Mouse (Mus musculus): ENCODE results near the gene Tgif2. TPM values are rescaled to one million over a fixed set of nuclear protein-coding genes. Genes with fewer than 3 reads are reported as not detected.
"Not testable (repeated sequence)": the region's sequence is repeated elsewhere in the genome, so short reads cannot be mapped to it uniquely, and the experiment has no call there.

The Tgif2 gene
- total RNA-seq, 2 experiments from 2014 or later = 0.68 to 0.89 TPM

GRCm38 (mm10) chr2:156884396-156885211, 44.8 kb downstream of the Tgif2 start:
- DNase-seq (ENCODE audit: extremely low spot score in 1 of 2, low spot score in 2 of 2) = no peak
- no peak for TF ChIP-seq CTCF (IDR thresholded peaks at IDR 0.05)
- intact Hi-C loops (cut with DNase I) = no loop called here
- Histone ChIP-seq H3K4me3 (no peak overlapping the region), H3K27ac (no peak overlapping the region)

GRCm38 (mm10) chr2:156885666-156886065, 45.9 kb downstream of the Tgif2 start:
- H3K27ac ChIP-seq; H3K4me3 ChIP-seq; intact Hi-C loops (cut with DNase I); DNase-seq (ENCODE audit: extremely low spot score in 1 of 2, low spot score in 2 of 2): not testable (repeated sequence)

GRCm38 (mm10) chr2:156886084-156886631, 46.4 kb downstream of the Tgif2 start:
- no peak overlapping the region for H3K27ac ChIP-seq
- no peak for TF ChIP-seq CTCF (IDR thresholded peaks at IDR 0.05)
- H3K4me3 ChIP-seq = no peak overlapping the region
- DNase-seq (ENCODE audit: extremely low spot score in 1 of 2, low spot score in 2 of 2) = no peak
- intact Hi-C loops (cut with DNase I) = no loop called here

- DNase-seq (ENCODE audit: extremely low spot score in 1 of 2, low spot score in 2 of 2) = no peak
- no peak for TF ChIP-seq CTCF (IDR thresholded peaks at IDR 0.05)
- no peak within 1 kb of the TSS for H3K4me3 ChIP-seq
- H3K27ac ChIP-seq = no peak within 1 kb of the TSS
- intact Hi-C loops (cut with DNase I) = no loop called here
Observed at GRCm38 (mm10) chr2:156887017-156887416, 47.2 kb downstream of the Tgif2 start, which contains the start of gene Sla2. TSS of gene Sla2 (minus strand) at chr2:156887192.

- H3K4me3 ChIP-seq = no peak overlapping the region
- DNase-seq (ENCODE audit: extremely low spot score in 1 of 2, low spot score in 2 of 2) = no peak
- no peak for TF ChIP-seq CTCF (IDR thresholded peaks at IDR 0.05)
- H3K27ac ChIP-seq = no peak overlapping the region
- intact Hi-C loops (cut with DNase I) = no loop called here
Observed at GRCm38 (mm10) chr2:156888490-156888889, 48.7 kb downstream of the Tgif2 start.

- intact Hi-C loops (cut with DNase I) = no loop called here
- DNase-seq (ENCODE audit: extremely low spot score in 1 of 2, low spot score in 2 of 2) = no peak
- Histone ChIP-seq H3K4me3 (no peak overlapping the region), H3K27ac (no peak overlapping the region)
- no peak for TF ChIP-seq CTCF (IDR thresholded peaks at IDR 0.05)
Observed at GRCm38 (mm10) chr2:156892240-156892639, 52.4 kb downstream of the Tgif2 start.

GRCm38 (mm10) chr2:156892821-156893220, 53.0 kb downstream of the Tgif2 start:
- intact Hi-C loops (cut with DNase I) = no loop called here
- no peak overlapping the region for H3K27ac ChIP-seq
- H3K4me3 ChIP-seq = no peak overlapping the region

GRCm38 (mm10) chr2:156894496-156895265, 54.9 kb downstream of the Tgif2 start:
- Histone ChIP-seq H3K27ac (no peak overlapping the region), H3K4me3 (no peak overlapping the region)
- no peak for DNase-seq (ENCODE audit: extremely low spot score in 1 of 2, low spot score in 2 of 2)
- intact Hi-C loops (cut with DNase I) = no loop called here
- no peak for TF ChIP-seq CTCF (IDR thresholded peaks at IDR 0.05)

More at GRCm38 (mm10) chr2:156892821-156893220, 53.0 kb downstream of the Tgif2 start:
- no peak for TF ChIP-seq CTCF (IDR thresholded peaks at IDR 0.05)
- no peak for DNase-seq (ENCODE audit: extremely low spot score in 1 of 2, low spot score in 2 of 2)

- intact Hi-C loops (cut with DNase I) = no loop called here
- no peak for DNase-seq (ENCODE audit: extremely low spot score in 1 of 2, low spot score in 2 of 2)
- peak overlapping the region; percentile 89 for H3K27ac ChIP-seq
Observed at GRCm38 (mm10) chr2:156896384-156896914, 56.6 kb downstream of the Tgif2 start.

GRCm38 (mm10) chr2:156897034-156897433, 57.2 kb downstream of the Tgif2 start:
- peak in 1 of 2 experiments; percentile 47 for DNase-seq (ENCODE audit: extremely low spot score in 1 of 2, low spot score in 2 of 2)
- TF ChIP-seq CTCF (IDR thresholded peaks at IDR 0.05) = no peak
- intact Hi-C loops (cut with DNase I) = no loop called here
- no peak overlapping the region for H3K4me3 ChIP-seq
- peak overlapping the region; percentile 89 for H3K27ac ChIP-seq

More at GRCm38 (mm10) chr2:156896384-156896914, 56.6 kb downstream of the Tgif2 start:
- no peak overlapping the region for H3K4me3 ChIP-seq
- no peak for TF ChIP-seq CTCF (IDR thresholded peaks at IDR 0.05)

GRCm38 (mm10) chr2:156898374-156898773, 58.6 kb downstream of the Tgif2 start:
- intact Hi-C loops (cut with DNase I) = no loop called here
- H3K4me3 ChIP-seq = no peak overlapping the region
- H3K27ac ChIP-seq = peak overlapping the region; percentile 89
- no peak for DNase-seq (ENCODE audit: extremely low spot score in 1 of 2, low spot score in 2 of 2)
- TF ChIP-seq CTCF (IDR thresholded peaks at IDR 0.05) = no peak

GRCm38 (mm10) chr2:156899184-156899583, 59.4 kb downstream of the Tgif2 start:
- no peak for DNase-seq (ENCODE audit: extremely low spot score in 1 of 2, low spot score in 2 of 2)
- TF ChIP-seq CTCF (IDR thresholded peaks at IDR 0.05) = no peak; the same call in 1 of the 2 replicates
- peak overlapping the region; percentile 75 for H3K27ac ChIP-seq
- intact Hi-C loops (cut with DNase I) = no loop called here
- no peak overlapping the region for H3K4me3 ChIP-seq

All from left cerebral cortex, adult 2 months (tissue).